Mouse (Mus musculus): ENCODE data around the gene Olfr1121. TPM values are rescaled to one million over a fixed set of nuclear protein-coding genes. Genes with fewer than 3 reads are reported as not detected.
A peak's percentile ranks its signal among the peaks of the same experiment; 100 is the strongest.
"Not testable (repeated sequence)": the region's sequence is repeated elsewhere in the genome, so short reads cannot be mapped to it uniquely, and the experiment has no call there.

Gene Olfr1121
- total and polyA plus RNA-seq, 2 experiments from 2014 or later = not detected

DNA sequence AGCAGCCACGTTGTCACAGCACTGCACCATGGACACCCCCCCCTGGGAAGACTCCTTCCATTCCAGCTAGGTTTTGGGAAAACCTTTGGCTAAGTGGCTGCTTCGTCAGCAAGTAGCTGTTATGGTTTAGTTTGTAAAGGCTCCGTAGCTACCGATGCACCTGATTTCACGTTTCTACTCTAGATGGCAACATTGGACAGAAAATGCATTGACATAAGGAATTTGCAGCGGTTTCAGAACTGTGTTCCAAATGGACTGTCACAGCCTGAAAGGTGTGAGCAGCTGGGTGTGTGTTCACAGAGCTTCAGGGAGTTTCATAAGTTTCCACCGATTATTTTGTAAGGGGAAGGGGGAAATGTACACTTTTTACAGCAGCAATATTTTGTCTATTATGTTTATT is 25.0 kb downstream of the Olfr1121 start:
- H3K4me2 ChIP-seq (ENCODE audit: low read depth, low read length); H3K4me3 ChIP-seq (ENCODE audit: low read length); H3K9me3 ChIP-seq (ENCODE audit: low read length); H3K36me3 ChIP-seq (ENCODE audit: insufficient read depth, low read length); H3K27ac ChIP-seq; H3K9ac ChIP-seq (replicated peaks; ENCODE audit: low read length); H3K4me1 ChIP-seq (ENCODE audit: insufficient read depth, low read length); H3K27me3 ChIP-seq (ENCODE audit: insufficient read depth, low read length): not testable (repeated sequence)
- WGBS = 77% methylated on average over 7 of the region's 7 CpGs
- TF ChIP-seq CTCF (IDR thresholded peaks at IDR 0.05; ENCODE audit: low read depth) = peak; percentile 39; the same call in 1 of the 2 replicates
- ATAC-seq = 0 out of 2 replicates have a peak, but pooled peaks have one; percentile 7
- peak; percentile 56 for DNase-seq (ENCODE audit: low spot score)

DNA sequence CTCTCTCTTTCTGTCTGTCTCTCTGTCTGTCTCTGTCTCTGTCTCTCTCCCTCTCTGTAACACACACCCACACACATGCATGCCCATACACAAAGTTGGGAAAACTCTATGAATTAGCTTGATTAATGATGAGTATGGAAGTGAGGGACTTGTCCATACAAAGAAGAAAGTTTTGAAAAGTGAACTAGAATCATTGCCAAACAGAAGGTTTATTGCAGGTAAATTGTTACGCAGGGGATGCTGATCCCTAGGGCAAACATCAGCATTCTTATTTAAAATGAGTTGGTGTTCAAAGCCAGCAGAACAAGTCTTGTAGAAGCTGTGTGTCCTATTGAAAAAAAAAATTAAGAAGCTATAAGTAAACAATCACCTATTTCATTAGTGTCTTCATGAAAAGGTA is 46.6 kb downstream of the Olfr1121 start, which contains the start of gene Olfr1123:
Gene Olfr1123 (plus strand): TSS at position 301 of the 400 bp plus-strand sequence.
- TF ChIP-seq CTCF (IDR thresholded peaks at IDR 0.05; ENCODE audit: low read depth) = no peak
- no peak within 1 kb of the TSS for H3K4me3 ChIP-seq (ENCODE audit: low read length)
- no peak for DNase-seq (ENCODE audit: low spot score)
- H3K27me3 ChIP-seq (ENCODE audit: insufficient read depth, low read length) = no peaks in the 10 kb centered on the region
- no peak within 1 kb of the TSS for H3K4me2 ChIP-seq (ENCODE audit: low read depth, low read length)
- H3K36me3 ChIP-seq (ENCODE audit: insufficient read depth, low read length) = no peaks in the 10 kb centered on the region
- no peaks in the 10 kb centered on the region for H3K4me1 ChIP-seq (ENCODE audit: insufficient read depth, low read length)
- ATAC-seq = no peak
- no peak within 1 kb of the TSS for H3K27ac ChIP-seq
- WGBS = 86% methylated on average over 1 of the region's 1 CpGs
- no peaks in the 10 kb centered on the region for H3K9me3 ChIP-seq (ENCODE audit: low read length)
- no peak within 1 kb of the TSS for H3K9ac ChIP-seq (replicated peaks; ENCODE audit: low read length)

Other genes starting within 250 kb of the Olfr1121 start
- gene Olfr1110, start 229.6 kb upstream of the Olfr1121 start, total RNA-seq (2014; rRNA removed) = not detected in 2 replicates
- gene Olfr1110, start 229.6 kb upstream of the Olfr1121 start, polyA plus RNA-seq (2015; fragmentation: Nextera tagmentation; extraction: Ambion mirVana) = not detected in 2 replicates
- gene Olfr1111, start 217.3 kb upstream of the Olfr1121 start, total RNA-seq (2014; rRNA removed) = not detected in 2 replicates
- gene Olfr1111, start 217.3 kb upstream of the Olfr1121 start, polyA plus RNA-seq (2015; fragmentation: Nextera tagmentation; extraction: Ambion mirVana) = not detected in 2 replicates
- not detected in 2 replicates for gene Olfr1112, start 182.1 kb upstream of the Olfr1121 start, total RNA-seq (2014; rRNA removed)
- not detected in 2 replicates for gene Olfr1112, start 182.1 kb upstream of the Olfr1121 start, polyA plus RNA-seq (2015; fragmentation: Nextera tagmentation; extraction: Ambion mirVana)
- not detected in 2 replicates for gene Olfr1113, start 160.9 kb upstream of the Olfr1121 start, total RNA-seq (2014; rRNA removed)
- gene Olfr1113, start 160.9 kb upstream of the Olfr1121 start, polyA plus RNA-seq (2015; fragmentation: Nextera tagmentation; extraction: Ambion mirVana) = not detected in 2 replicates
- not detected in 2 replicates for gene Olfr1115, start 121.9 kb upstream of the Olfr1121 start, total RNA-seq (2014; rRNA removed)
- not detected in 2 replicates for gene Olfr1115, start 121.9 kb upstream of the Olfr1121 start, polyA plus RNA-seq (2015; fragmentation: Nextera tagmentation; extraction: Ambion mirVana)
- not detected in 2 replicates for gene Olfr1116, start 102.4 kb upstream of the Olfr1121 start, total RNA-seq (2014; rRNA removed)
- not detected in 2 replicates for gene Olfr1116, start 102.4 kb upstream of the Olfr1121 start, polyA plus RNA-seq (2015; fragmentation: Nextera tagmentation; extraction: Ambion mirVana)
- not detected in 2 replicates for gene Olfr1118, start 62.3 kb upstream of the Olfr1121 start, total RNA-seq (2014; rRNA removed)
- not detected in 2 replicates for gene Olfr1118, start 62.3 kb upstream of the Olfr1121 start, polyA plus RNA-seq (2015; fragmentation: Nextera tagmentation; extraction: Ambion mirVana)
- gene Olfr1120, start 15.1 kb upstream of the Olfr1121 start, total RNA-seq (2014; rRNA removed) = not detected in 2 replicates
- gene Olfr1120, start 15.1 kb upstream of the Olfr1121 start, polyA plus RNA-seq (2015; fragmentation: Nextera tagmentation; extraction: Ambion mirVana) = not detected in 2 replicates
- not detected in 2 replicates for gene Olfr1122, start 16.0 kb downstream of the Olfr1121 start, total RNA-seq (2014; rRNA removed)
- not detected in 2 replicates for gene Olfr1122, start 16.0 kb downstream of the Olfr1121 start, polyA plus RNA-seq (2015; fragmentation: Nextera tagmentation; extraction: Ambion mirVana)
- not detected in 2 replicates for gene Olfr1123, start 46.7 kb downstream of the Olfr1121 start, total RNA-seq (2014; rRNA removed)
- gene Olfr1123, start 46.7 kb downstream of the Olfr1121 start, polyA plus RNA-seq (2015; fragmentation: Nextera tagmentation; extraction: Ambion mirVana) = not detected in 2 replicates
- not detected in 2 replicates for gene Olfr1124, start 60.4 kb downstream of the Olfr1121 start, total RNA-seq (2014; rRNA removed)
- gene Olfr1124, start 60.4 kb downstream of the Olfr1121 start, polyA plus RNA-seq (2015; fragmentation: Nextera tagmentation; extraction: Ambion mirVana) = 0.08 TPM in 1 of 2 replicates, not detected in the other
- not detected in 2 replicates for gene Olfr1126, start 84.1 kb downstream of the Olfr1121 start, total RNA-seq (2014; rRNA removed)
- not detected in 2 replicates for gene Olfr1126, start 84.1 kb downstream of the Olfr1121 start, polyA plus RNA-seq (2015; fragmentation: Nextera tagmentation; extraction: Ambion mirVana)
- not detected in 2 replicates for gene Pramel7, start 127.2 kb downstream of the Olfr1121 start, total RNA-seq (2014; rRNA removed)
- not detected in 2 replicates for gene Pramel7, start 127.2 kb downstream of the Olfr1121 start, polyA plus RNA-seq (2015; fragmentation: Nextera tagmentation; extraction: Ambion mirVana)
- not detected in 2 replicates for gene Pramel6, start 136.7 kb downstream of the Olfr1121 start, total RNA-seq (2014; rRNA removed)
- gene Pramel6, start 136.7 kb downstream of the Olfr1121 start, polyA plus RNA-seq (2015; fragmentation: Nextera tagmentation; extraction: Ambion mirVana) = not detected in 2 replicates
- gene Olfr153, start 161.9 kb downstream of the Olfr1121 start, total RNA-seq (2014; rRNA removed) = 0.14 TPM in 1 of 2 replicates, not detected in the other
- gene Olfr153, start 161.9 kb downstream of the Olfr1121 start, polyA plus RNA-seq (2015; fragmentation: Nextera tagmentation; extraction: Ambion mirVana) = not detected in 2 replicates
- gene Olfr1128, start 175.6 kb downstream of the Olfr1121 start, total RNA-seq (2014; rRNA removed) = not detected in 2 replicates
- gene Olfr1128, start 175.6 kb downstream of the Olfr1121 start, polyA plus RNA-seq (2015; fragmentation: Nextera tagmentation; extraction: Ambion mirVana) = not detected in 2 replicates
- gene Olfr1129, start 204.0 kb downstream of the Olfr1121 start, total RNA-seq (2014; rRNA removed) = not detected in 2 replicates
- not detected in 2 replicates for gene Olfr1129, start 204.0 kb downstream of the Olfr1121 start, polyA plus RNA-seq (2015; fragmentation: Nextera tagmentation; extraction: Ambion mirVana)
- gene Olfr1130, start 236.3 kb downstream of the Olfr1121 start, total RNA-seq (2014; rRNA removed) = not detected in 2 replicates
- not detected in 2 replicates for gene Olfr1130, start 236.3 kb downstream of the Olfr1121 start, polyA plus RNA-seq (2015; fragmentation: Nextera tagmentation; extraction: Ambion mirVana)

Measured in hindbrain, postnatal 0 days (tissue).